In the genomic region with DNA sequence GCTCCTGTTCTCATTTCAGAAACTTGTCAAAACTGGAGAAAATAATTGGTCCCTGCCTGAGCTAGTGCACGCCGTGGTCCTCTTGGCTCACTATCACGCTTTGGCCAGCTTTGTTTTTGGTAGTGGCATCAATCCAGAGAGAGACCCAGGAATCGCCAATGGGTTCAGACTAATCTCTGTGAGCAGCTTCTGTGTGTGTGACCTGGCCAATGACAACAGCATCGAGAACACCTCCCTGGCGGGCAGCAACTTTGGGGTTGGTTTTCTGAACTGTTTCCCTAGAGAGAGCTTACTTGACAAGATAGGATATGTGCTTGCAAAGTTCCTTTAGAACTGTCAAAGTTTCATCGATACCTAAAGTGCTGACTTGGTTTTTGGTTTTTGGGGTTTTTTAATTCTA, we compare ENCODE assay signal across 13 mouse cellular contexts.
"Had no signal": no experiment of that assay in that cellular context is flagged by ENCODE, and none has a peak within 500 bp of the region (broad histone marks: within the 10 kb centered on the region; RNA-seq: fewer than 3 reads in every experiment).

No protein-coding gene starts in this region.

- H3K4me3 ChIP-seq: midbrain, embryonic 10.5 days; midbrain, embryonic 12.5 days; midbrain, embryonic 15.5 days; neural tube, embryonic 12.5 days; stomach, embryonic 15.5 days had no signal

- H3K4me1 ChIP-seq: midbrain, embryonic 10.5 days; midbrain, embryonic 12.5 days; midbrain, embryonic 15.5 days; neural tube, embryonic 12.5 days; stomach, embryonic 15.5 days had no signal

- H3K4me2 ChIP-seq: lung, embryonic 14.5 days; midbrain, embryonic 12.5 days; midbrain, embryonic 15.5 days; neural tube, embryonic 12.5 days; stomach, embryonic 15.5 days had no signal

- DNase-seq: lung, adult 18-20 months; lung, embryonic 14.5 days; lung, postnatal 10 days; lung, postnatal 4 days; right cerebral cortex, postnatal 14 days; thymus, adult 18-20 months; thymus, postnatal 14 days; thymus, postnatal 36 days had no signal

- H3K9ac ChIP-seq: lung, embryonic 14.5 days; midbrain, embryonic 12.5 days; midbrain, embryonic 15.5 days; neural tube, embryonic 12.5 days; stomach, embryonic 15.5 days had no signal

- ATAC-seq: midbrain, embryonic 15.5 days had no signal

- H3K27ac ChIP-seq: midbrain, embryonic 10.5 days; midbrain, embryonic 12.5 days; midbrain, embryonic 15.5 days; neural tube, embryonic 12.5 days; stomach, embryonic 15.5 days had no signal

- H3K9me3 ChIP-seq: midbrain, embryonic 10.5 days; midbrain, embryonic 12.5 days; midbrain, embryonic 15.5 days; neural tube, embryonic 12.5 days; stomach, embryonic 15.5 days had no signal

- H3K27me3 ChIP-seq: midbrain, embryonic 12.5 days; midbrain, embryonic 15.5 days; neural tube, embryonic 12.5 days; stomach, embryonic 15.5 days had no signal
